Mouse (Mus musculus) adipocyte (in vitro differentiated cells): ENCODE results near the gene Actn1.

Experiments used
- DNase-seq: peaks from one replicate; pipeline ENCODE4 v3.0.0-alpha.2; 2016; ENCODE audit warnings: low spot score

Gene Actn1

DNA sequence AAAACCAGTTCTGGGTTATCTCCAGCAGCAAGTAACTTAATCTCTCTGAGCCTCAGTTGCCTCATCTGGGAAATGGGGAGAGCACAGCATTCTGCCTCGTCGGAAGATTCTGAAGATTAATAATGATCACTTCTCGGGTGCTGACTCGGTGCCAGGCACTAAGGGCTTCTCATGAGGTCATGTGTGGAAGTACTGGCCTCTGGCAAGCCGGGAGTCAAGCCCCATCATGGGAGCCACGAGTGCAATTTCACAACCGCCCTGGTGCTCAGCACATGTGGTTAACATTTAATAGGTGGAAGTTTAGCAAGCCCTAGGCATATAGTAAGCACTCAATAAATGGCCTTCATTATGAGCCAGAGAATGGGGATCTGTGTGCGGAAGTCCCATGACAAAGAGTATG lies 125.0 kb downstream of the Actn1 start:
- peak; percentile 58 for DNase-seq

- DNase-seq, result no peak
Observed at GRCm38 (mm10) chr12:80133011-80133545, 127.1 kb downstream of the Actn1 start.

- DNase-seq, result peak; percentile 89
Observed at GRCm38 (mm10) chr12:80132250-80133003, 127.7 kb downstream of the Actn1 start.

DNA sequence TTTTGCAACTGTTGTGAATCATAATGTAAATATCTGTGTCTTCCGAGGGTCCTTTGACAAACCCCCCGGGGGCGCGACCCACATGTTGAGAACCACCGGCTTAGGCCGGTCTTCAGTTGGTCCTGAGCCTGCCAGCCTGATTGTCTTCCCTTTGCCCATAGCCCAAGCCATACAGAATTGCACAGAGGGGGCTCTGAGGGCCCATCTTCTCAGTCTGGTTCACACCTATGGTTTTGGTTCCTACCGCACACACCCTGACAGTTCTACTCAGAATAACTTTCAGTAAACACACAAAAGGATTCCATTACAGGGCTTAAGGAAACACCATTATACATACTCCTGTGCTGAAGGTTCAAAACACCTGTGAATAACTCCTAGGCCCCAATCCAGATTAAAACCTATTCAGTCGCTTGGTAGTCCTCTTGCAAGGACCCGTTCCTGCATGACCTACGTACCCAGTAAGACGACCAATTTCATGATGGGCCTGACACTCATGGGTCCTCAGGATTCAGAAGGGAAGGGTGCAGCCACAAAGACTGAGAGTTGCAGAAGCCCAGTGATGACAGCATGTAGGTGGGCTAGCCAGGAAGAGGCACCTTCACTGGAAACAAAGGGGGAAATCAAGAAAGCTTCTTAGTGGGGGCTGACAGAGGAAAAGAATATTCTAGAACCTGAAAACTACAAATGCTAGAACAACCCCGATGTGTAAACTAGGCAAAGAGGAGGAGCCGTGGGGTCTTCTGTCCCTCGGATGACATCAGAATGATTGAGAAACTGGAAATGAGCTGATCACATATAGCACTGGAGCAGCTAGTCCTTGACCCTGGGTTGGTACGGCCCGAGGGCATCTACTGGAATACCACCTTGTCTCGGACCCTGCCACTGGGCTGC lies 128.6 kb downstream of the Actn1 start:
- DNase-seq, result no peak

DNA sequence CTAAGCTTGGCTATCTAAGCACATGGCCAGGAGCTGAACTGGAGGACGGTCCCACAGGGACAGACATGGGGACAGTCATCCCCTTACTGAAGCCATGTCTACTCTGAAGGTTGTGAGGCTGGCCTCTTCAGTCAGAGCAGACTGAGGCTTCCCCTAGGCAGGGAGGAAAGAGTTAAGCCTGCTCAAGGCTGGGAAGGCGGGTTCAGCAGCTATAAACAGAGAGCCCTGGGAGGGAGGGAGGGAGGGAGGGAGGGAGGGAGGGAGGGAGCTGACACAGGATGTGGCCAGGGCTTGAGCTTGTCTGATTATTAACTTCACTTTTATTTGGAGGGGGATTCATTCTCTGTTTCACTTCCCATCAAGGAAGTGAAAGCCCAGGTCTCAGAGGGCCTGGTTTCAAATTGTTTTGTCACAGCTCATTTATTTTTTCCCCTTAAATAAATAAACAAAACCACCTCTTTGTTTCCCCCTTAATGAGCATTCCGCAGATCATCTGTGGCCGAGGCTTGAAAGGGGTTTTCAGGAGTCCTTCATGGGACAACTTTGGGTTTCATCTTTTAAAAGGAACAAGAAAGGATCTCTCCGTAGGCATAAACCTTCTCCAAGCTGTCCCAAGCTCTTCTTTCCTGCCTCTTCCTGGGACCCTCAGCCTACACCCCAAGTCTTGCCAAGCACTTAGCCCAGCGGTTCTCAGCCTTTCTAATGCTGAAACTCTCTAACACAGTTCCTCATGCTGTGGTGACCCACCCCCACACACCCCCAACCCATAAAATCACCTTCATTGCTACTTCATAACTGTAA lies 129.4 kb downstream of the Actn1 start:
- peak; percentile 39 for DNase-seq

DNA sequence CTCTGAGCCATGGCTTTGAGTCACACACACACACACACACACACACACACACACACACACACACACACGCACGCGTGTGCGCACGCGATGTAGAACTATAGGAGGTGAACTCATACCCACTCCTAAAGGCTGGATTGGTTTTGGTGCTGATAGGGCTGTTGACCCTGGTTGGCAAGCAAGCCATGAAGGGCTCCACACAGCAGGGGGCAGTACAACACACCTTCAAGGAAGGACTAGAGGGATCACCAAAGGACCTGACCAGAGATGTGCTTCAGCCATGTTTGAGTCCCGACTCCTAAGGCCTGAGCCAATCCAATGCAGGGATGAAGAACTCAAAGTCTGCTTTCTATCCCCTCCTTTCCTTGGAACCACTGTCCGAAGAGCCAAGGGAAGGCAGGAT lies 130.6 kb downstream of the Actn1 start:
- DNase-seq, result peak; percentile 48

- DNase-seq, result no peak
Observed at GRCm38 (mm10) chr12:80127191-80127762, 132.9 kb downstream of the Actn1 start.

GRCm38 (mm10) chr12:80125316-80125715 lies 134.9 kb downstream of the Actn1 start:
- DNase-seq, result no peak

DNA sequence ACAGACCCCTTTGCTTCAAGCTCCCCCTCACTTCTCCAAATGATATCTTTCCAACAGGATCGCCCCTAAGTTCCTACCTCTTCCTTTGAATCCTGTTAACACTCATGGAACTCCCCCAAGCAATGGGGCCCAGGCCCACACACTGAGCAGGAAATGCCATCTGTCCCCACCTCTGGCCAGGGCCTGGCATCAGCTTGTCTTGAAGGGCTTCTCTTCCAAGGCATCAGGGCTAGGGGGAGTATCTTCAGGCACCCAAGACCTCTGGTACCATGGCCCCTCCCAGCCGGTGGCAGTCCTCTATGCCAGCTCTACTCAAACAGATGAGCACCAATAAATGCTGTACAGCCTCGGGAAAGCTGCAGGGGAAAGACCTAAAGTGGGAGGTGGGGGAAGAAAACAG lies 135.4 kb downstream of the Actn1 start:
- DNase-seq, result no peak

DNA sequence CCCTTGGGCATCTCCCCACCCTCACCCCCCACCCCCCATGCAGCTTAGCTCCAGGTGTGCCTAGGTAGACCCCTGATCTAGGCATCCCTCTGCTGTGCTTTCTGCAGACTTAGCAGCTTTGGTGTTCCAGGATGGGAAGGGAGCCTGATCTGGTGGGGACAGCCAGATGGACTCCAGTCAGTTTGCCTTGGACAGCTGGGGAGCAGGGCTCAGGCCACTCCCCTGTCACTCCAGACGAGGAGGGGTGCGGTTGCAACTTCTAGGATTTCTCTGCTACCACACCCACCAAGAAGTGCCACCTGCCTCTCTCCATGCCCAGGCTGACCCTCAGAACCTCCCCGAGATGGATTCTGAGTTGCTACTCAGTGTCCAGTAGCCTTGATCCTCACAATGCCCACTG lies 136.0 kb downstream of the Actn1 start:
- no peak for DNase-seq

GRCm38 (mm10) chr12:80123227-80123803 lies 136.9 kb downstream of the Actn1 start:
- DNase-seq, result peak; percentile 92

GRCm38 (mm10) chr12:80121438-80121837 lies 138.7 kb downstream of the Actn1 start:
- DNase-seq, result no peak

- DNase-seq, result no peak
Observed at GRCm38 (mm10) chr12:80118588-80118987, 141.6 kb downstream of the Actn1 start.
